8 mouse cellular contexts compared by ENCODE assay signal in genomic region chr6:146578111-146578531, GRCm38 (mm10). TPM values are rescaled to one million over a fixed set of nuclear protein-coding genes. Genes with fewer than 3 reads are reported as not detected.
DNase-seq lines count a peak whose midpoint lies in the region; ATAC-seq and TF ChIP-seq lines count a peak whose summit lies in the region.

No protein-coding gene starts in this region.

- H3K36me3 ChIP-seq in MEL (ENCODE audit: control insufficient read depth in 1 of 2, insufficient read depth in 2 of 2, low read length in 2 of 2) = peaks cover 2 to 42% of the 10 kb centered on the region in 2 experiments; a peak in 3 of 4 replicates
- H3K36me3 ChIP-seq in embryonic facial prominence, embryonic 10.5 days (replicated peaks) = peaks cover 3% of the 10 kb centered on the region; the same call in 1 of the 2 replicates
- peaks cover 21% of the 10 kb centered on the region for H3K36me3 ChIP-seq in heart, embryonic 13.5 days
- H3K36me3 ChIP-seq in kidney, postnatal 0 days (ENCODE audit: insufficient read depth, low read length) = no peaks in the 10 kb centered on the region
- H3K36me3 ChIP-seq in spleen, adult 2 months (ENCODE audit: control insufficient read depth, insufficient read depth, low read length) = peaks cover 3% of the 10 kb centered on the region

- no peak for TF ChIP-seq EP300 in MEL (IDR thresholded peaks at IDR 0.05; ENCODE audit: low read depth in 1 of 2, low read length in 2 of 2)

- peak; percentile 72 for DNase-seq in 3T3-L1 (ENCODE audit: low read depth, low spot score)
- peak; percentile 76 for DNase-seq in MEL (ENCODE audit: low read depth, low spot score)
- no peak for DNase-seq in embryonic facial prominence, embryonic 10.5 days (ENCODE audit: low spot score)
- DNase-seq in kidney, postnatal 0 days (ENCODE audit: low spot score) = peak; percentile 76
- DNase-seq in lung, postnatal 36 days = peak; percentile 88
- peak in 1 of 2 experiments; percentile 70 for DNase-seq in spleen, adult 2 months (ENCODE audit: low read depth in 1 of 2, low spot score in 2 of 2)
- no peak for DNase-seq in frontal cortex, postnatal 10 days (ENCODE audit: low spot score in 2 of 2)

- no peaks in the 10 kb centered on the region for H3K27me3 ChIP-seq in MEL (ENCODE audit: control insufficient read depth in 1 of 2, insufficient read depth in 2 of 2, low read length in 2 of 2)
- no peaks in the 10 kb centered on the region for H3K27me3 ChIP-seq in embryonic facial prominence, embryonic 10.5 days (replicated peaks; ENCODE audit: low read depth, poor library complexity, severe bottlenecking)
- no peaks in the 10 kb centered on the region for H3K27me3 ChIP-seq in heart, embryonic 13.5 days (replicated peaks)
- no peaks in the 10 kb centered on the region for H3K27me3 ChIP-seq in kidney, postnatal 0 days (ENCODE audit: insufficient read depth, low read length)
- no peaks in the 10 kb centered on the region for H3K27me3 ChIP-seq in spleen, adult 2 months (ENCODE audit: control insufficient read depth, insufficient read depth, low read length)

- peak overlapping the region; percentile 91 to 97 for H3K4me3 ChIP-seq in MEL (ENCODE audit: control insufficient read depth in 1 of 2, insufficient read depth in 1 of 2, low read depth in 2 of 2, low read length in 2 of 2)
- peak overlapping the region; percentile 96 for H3K4me3 ChIP-seq in embryonic facial prominence, embryonic 10.5 days
- H3K4me3 ChIP-seq in heart, embryonic 13.5 days = peak overlapping the region; percentile 91
- peak overlapping the region; percentile 69 for H3K4me3 ChIP-seq in kidney, postnatal 0 days (replicated peaks; ENCODE audit: low read depth, low read length)
- H3K4me3 ChIP-seq in spleen, adult 2 months (ENCODE audit: extremely low read depth, insufficient read depth, insufficient read length) = peak overlapping the region; percentile 98

- H3K27ac ChIP-seq in MEL (ENCODE audit: control insufficient read depth, low read depth, low read length) = peak overlapping the region; percentile 80
- peak overlapping the region; percentile 98 for H3K27ac ChIP-seq in embryonic facial prominence, embryonic 10.5 days (replicated peaks)
- peak overlapping the region; percentile 97 for H3K27ac ChIP-seq in heart, embryonic 13.5 days (replicated peaks)
- peak overlapping the region; percentile 95 for H3K27ac ChIP-seq in kidney, postnatal 0 days
- H3K27ac ChIP-seq in spleen, adult 2 months (ENCODE audit: insufficient read depth, low read length) = peak overlapping the region; percentile 98

- peak overlapping the region; percentile 86 for H3K4me2 ChIP-seq in heart, embryonic 13.5 days
- peak overlapping the region; percentile 67 for H3K4me2 ChIP-seq in kidney, postnatal 0 days (ENCODE audit: low read length)

- no peak for TF ChIP-seq POLR2A in MEL (IDR thresholded peaks at IDR 0.05; ENCODE audit: control insufficient read depth in 1 of 2, insufficient read depth in 1 of 2, low read depth in 1 of 2, low read length in 2 of 2, poor library complexity in 1 of 2)
- no peak for TF ChIP-seq POLR2A in spleen, adult 2 months (IDR thresholded peaks at IDR 0.05; ENCODE audit: low read depth, low read length)

- peaks cover 63% of the 10 kb centered on the region for H3K79me2 ChIP-seq in MEL (ENCODE audit: control insufficient read depth, insufficient read depth, low read length, poor library complexity)

- WGBS in embryonic facial prominence, embryonic 10.5 days = under 1% methylated on average over 22 of the region's 22 CpGs
- 0% methylated on average over 22 of the region's 22 CpGs for WGBS in heart, embryonic 13.5 days
- WGBS in kidney, postnatal 0 days = under 1% methylated on average over 20 of the region's 22 CpGs
- WGBS in spleen, adult 2 months = 1% methylated on average over 22 of the region's 22 CpGs

- peak; percentile 44 for ATAC-seq in heart, embryonic 13.5 days (ENCODE audit: extremely low read depth, insufficient number of reproducible peaks, low FRiP score, low TSS enrichment)
- peak; percentile 48 for ATAC-seq in kidney, postnatal 0 days (replicated peaks; ENCODE audit: low FRiP score, low read depth)

- TF ChIP-seq RAD21 in MEL (IDR thresholded peaks at IDR 0.05; ENCODE audit: low read depth, low read length) = no peak

- H3K9ac ChIP-seq in MEL (ENCODE audit: control insufficient read depth, low read depth, low read length, poor library complexity, severe bottlenecking) = peak overlapping the region; percentile 95
- H3K9ac ChIP-seq in heart, embryonic 13.5 days = peak overlapping the region; percentile 98
- peak overlapping the region; percentile 89 for H3K9ac ChIP-seq in kidney, postnatal 0 days (ENCODE audit: low read depth, low read length)

- TF ChIP-seq CTCF in MEL (IDR thresholded peaks at IDR 0.05 in 2 of 3, conservative IDR thresholded peaks at IDR 0.05 in 1 of 3; ENCODE audit: control insufficient read depth in 1 of 3, insufficient read depth in 1 of 3, low read depth in 2 of 3, low read length in 3 of 3, poor library complexity in 1 of 3, severe bottlenecking in 1 of 3) = no peak
- TF ChIP-seq CTCF in kidney, postnatal 0 days (IDR thresholded peaks at IDR 0.05; ENCODE audit: low read depth) = no peak
- no peak for TF ChIP-seq CTCF in spleen, adult 2 months (IDR thresholded peaks at IDR 0.05; ENCODE audit: extremely low read depth, insufficient read depth, insufficient read length, insufficient replicate concordance)

- no peaks in the 10 kb centered on the region for H3K9me3 ChIP-seq in MEL (replicated peaks; ENCODE audit: insufficient read depth, low read length)
- no peaks in the 10 kb centered on the region for H3K9me3 ChIP-seq in embryonic facial prominence, embryonic 10.5 days
- H3K9me3 ChIP-seq in heart, embryonic 13.5 days = no peaks in the 10 kb centered on the region
- H3K9me3 ChIP-seq in kidney, postnatal 0 days (replicated peaks; ENCODE audit: low read length) = no peaks in the 10 kb centered on the region

- peaks cover 10 to 14% of the 10 kb centered on the region in 2 experiments for H3K4me1 ChIP-seq in MEL (ENCODE audit: control insufficient read depth in 1 of 2, insufficient read depth in 2 of 2, low read length in 2 of 2)
- H3K4me1 ChIP-seq in embryonic facial prominence, embryonic 10.5 days = peaks cover 39% of the 10 kb centered on the region
- H3K4me1 ChIP-seq in heart, embryonic 13.5 days = peaks cover 50% of the 10 kb centered on the region
- H3K4me1 ChIP-seq in kidney, postnatal 0 days (replicated peaks; ENCODE audit: insufficient read depth, low read length) = 0 out of 2 replicates have a peak, but pooled peaks cover 6% of the 10 kb centered on the region
- H3K4me1 ChIP-seq in spleen, adult 2 months (ENCODE audit: control insufficient read depth, insufficient read depth, insufficient read length) = no peaks in the 10 kb centered on the region; the same call in none of the 2 replicates

TF ChIP-seq in MEL, 35 proteins besides CTCF, POLR2A, EP300 and RAD21:
- TF ChIP-seq SIN3A (IDR thresholded peaks at IDR 0.05; ENCODE audit: low read length) (peak; percentile 57; the same call in 1 of the 2 replicates), CHD2 (IDR thresholded peaks at IDR 0.05; ENCODE audit: low read length) (no peak), CHD1 (IDR thresholded peaks at IDR 0.05; ENCODE audit: low read depth, low read length) (peak; percentile 85; the same call in 1 of the 2 replicates), TBP (IDR thresholded peaks at IDR 0.05; ENCODE audit: low read depth, low read length) (no peak; the same call in 1 of the 2 replicates), SMC3 (IDR thresholded peaks at IDR 0.05; ENCODE audit: low read depth, low read length) (no peak), HCFC1 (IDR thresholded peaks at IDR 0.05; ENCODE audit: low read depth, low read length) (no peak), MAZ (IDR thresholded peaks at IDR 0.05; ENCODE audit: low read depth, low read length) (no peak), MAX (IDR thresholded peaks at IDR 0.05; ENCODE audit: low read length) (peak; percentile 33), ZKSCAN1 (IDR thresholded peaks at IDR 0.05; ENCODE audit: low read depth, low read length) (no peak), BHLHE40 (IDR thresholded peaks at IDR 0.05; ENCODE audit: borderline replicate concordance, low read depth, low read length) (no peak), TAL1 (IDR thresholded peaks at IDR 0.05; ENCODE audit: low read length) (no peak), ETS1 (IDR thresholded peaks at IDR 0.05; ENCODE audit: low read depth, low read length) (0 out of 2 replicates have a peak, but pooled peaks have one; percentile 21), ELF1 (IDR thresholded peaks at IDR 0.05; ENCODE audit: low read depth, low read length) (peak; percentile 85), GABPA (IDR thresholded peaks at IDR 0.05; ENCODE audit: low read depth, low read length) (no peak), MYB (IDR thresholded peaks at IDR 0.05; ENCODE audit: low read depth, low read length) (no peak), MXI1 (IDR thresholded peaks at IDR 0.05; ENCODE audit: low read depth, low read length) (no peak; the same call in none of the 2 replicates)
TF ChIP-seq in MEL: peak in this region for 5.

RNA-seq across cellular contexts. Expression of gene Ints13, which starts 0.5 kb away (rescaled TPM):
- 65.0 and 70.2 TPM in 2 replicates for total RNA-seq in MEL (2012; rRNA removed)
- polyA plus RNA-seq in MEL (2012; ENCODE audit: insufficient read depth in 1 of 2, insufficient read length in 2 of 2, low read depth in 1 of 2, low replicate concordance in 2 of 2, missing spikeins in 1 of 2) = 10 to 100 TPM in 1 of 2 experiments, not detected in 1; 63.5 TPM
- 89.0 and 91.5 TPM in 2 replicates for polyA plus RNA-seq in embryonic facial prominence, embryonic 10.5 days (2016; fragmentation: Nextera tagmentation; extraction: Ambion mirVana)
- 43.4 and 50.9 TPM in 2 replicates for polyA plus RNA-seq in heart, embryonic 13.5 days (2015; fragmentation: Nextera tagmentation; extraction: Ambion mirVana)
- polyA plus RNA-seq in kidney, postnatal 0 days (2015; fragmentation: Nextera tagmentation; extraction: Ambion mirVana) = 49.4 and 53.7 TPM in 2 replicates
- 10.2 and 11.3 TPM in 2 replicates for polyA plus RNA-seq in spleen, adult 2 months (2012; rRNA removed)

RNA-seq across cellular contexts. Expression of gene Fgfr1op2, which starts 1.1 kb away (rescaled TPM):
- 61.7 and 70.4 TPM in 2 replicates for total RNA-seq in MEL (2012; rRNA removed)
- polyA plus RNA-seq in MEL (2012; ENCODE audit: insufficient read depth in 1 of 2, insufficient read length in 2 of 2, low read depth in 1 of 2, low replicate concordance in 2 of 2, missing spikeins in 1 of 2) = 10 to 100 TPM in 1 of 2 experiments, not detected in 1; 93.6 TPM
- 80.9 and 86.5 TPM in 2 replicates for polyA plus RNA-seq in embryonic facial prominence, embryonic 10.5 days (2016; fragmentation: Nextera tagmentation; extraction: Ambion mirVana)
- polyA plus RNA-seq in heart, embryonic 13.5 days (2015; fragmentation: Nextera tagmentation; extraction: Ambion mirVana) = 79.8 and 86.3 TPM in 2 replicates
- 91.1 and 95.4 TPM in 2 replicates for polyA plus RNA-seq in kidney, postnatal 0 days (2015; fragmentation: Nextera tagmentation; extraction: Ambion mirVana)
- 58.6 and 72.9 TPM in 2 replicates for polyA plus RNA-seq in spleen, adult 2 months (2012; rRNA removed)

Comparison
In these comparisons a context has a peak if more than half of its experiments do, and no peak if none do; other contexts are left out.
1. DNase-seq: peak in 3T3-L1 (single experiment), MEL (single experiment), kidney, postnatal 0 days (single experiment) and lung, postnatal 36 days (single experiment); none in embryonic facial prominence, embryonic 10.5 days (single experiment) and frontal cortex, postnatal 10 days (0 of 2).
2. Peak in every context shown above with its lines, with median percentiles within 50 percentile points of each other: H3K27ac ChIP-seq, H3K4me3 ChIP-seq and H3K9ac ChIP-seq.